Mouse (Mus musculus) heart, postnatal 0 days (tissue): Measurements from ENCODE around the gene Nutm2. TPM values are rescaled to one million over a fixed set of nuclear protein-coding genes. Genes with fewer than 3 reads are reported as not detected.
"Not testable (repeated sequence)": the region's sequence is repeated elsewhere in the genome, so short reads cannot be mapped to it uniquely, and the experiment has no call there.

Experiments
- ATAC-seq: fragments of 200-750 bp; cut with Nextera tagmentation; 2 replicates; pipeline ENCODE4 v1.8.0; 2017; ENCODE audit warnings: low read depth, moderate number of reproducible peaks, moderate library complexity; ENCODE audit not compliant: insufficient read depth
- DNase-seq: peaks from one replicate; pipeline ENCODE4 v3.0.0-alpha.2; 2016; ENCODE audit warnings: low spot score
- H3K27ac ChIP-seq: fragments of 300-500 bp; sonication (generic); 2 replicates; pipeline ENCODE4 v1.5.1; 2014; ENCODE audit warnings: low read depth, mild to moderate bottlenecking
- H3K27me3 ChIP-seq: fragments of 300-500 bp; sonication (generic); 2 replicates; pipeline ENCODE4 v1.6.1; 2014; ENCODE audit warnings: low read length, mixed read lengths; ENCODE audit not compliant: control insufficient read depth, insufficient read depth
- H3K36me3 ChIP-seq: fragments of 300-500 bp; sonication (generic); replicated peaks from 2 replicates; pipeline ENCODE4 v1.6.1; 2014; ENCODE audit warnings: low read length, mixed read lengths; ENCODE audit not compliant: control insufficient read depth, insufficient read depth
- H3K4me1 ChIP-seq: fragments of 300-500 bp; sonication (generic); 2 replicates; pipeline ENCODE4 v1.6.1; 2014; ENCODE audit warnings: antibody characterized with exemption; ENCODE audit not compliant: control insufficient read depth, insufficient read depth
- H3K4me2 ChIP-seq: fragments of 300-500 bp; sonication (generic); 2 replicates; pipeline ENCODE4 v1.6.1; 2014; ENCODE audit warnings: low read depth, mild to moderate bottlenecking, low read length, moderate library complexity
- H3K4me3 ChIP-seq: fragments of 300-500 bp; sonication (generic); 2 replicates; pipeline ENCODE4 v1.5.1; 2014; ENCODE audit warnings: low read depth, low read length
- H3K9ac ChIP-seq: fragments of 300-500 bp; sonication (generic); replicated peaks from 2 replicates; pipeline ENCODE4 v1.6.1; 2014; ENCODE audit warnings: low read depth, low read length, mixed read lengths
- H3K9me3 ChIP-seq: fragments of 300-500 bp; sonication (generic); replicated peaks from 2 replicates; pipeline ENCODE4 v1.6.1; 2016; ENCODE audit warnings: low read length; ENCODE audit not compliant: control insufficient read depth
- CTCF ChIP-seq: IDR thresholded peaks from 2 replicates; pipeline ENCODE4 v1.5.1; 2016; ENCODE audit warnings: antibody characterized with exemption, control low read depth, low read depth
- EP300 ChIP-seq: IDR thresholded peaks from 2 replicates; pipeline ENCODE4 v1.6.1; 2016; ENCODE audit warnings: antibody characterized with exemption, low read depth
- WGBS: fragments of 180-500 bp; shearing (Covaris S2); extraction: QIAGEN DNeasy Blood & Tissue Kit; methylation state at CpG from one replicate; pipeline ENCODE4 v1.1.7; 2014; 5-methylcytosine and 5-hydroxymethylcytosine counted together
- polyA plus RNA-seq: library from polyadenylated mRNA; unstranded; fragments of >200 nt; fragmentation: Nextera tagmentation; extraction: Ambion mirVana; gene quantifications from 2 replicates; pipeline ENCODE4 v1.2.1, GENCODE M21; 2015
- total RNA-seq: library from RNA; depleted of rRNA; stranded (reverse); fragments of >200 nt; gene quantifications from 2 replicates; pipeline ENCODE4 v1.2.3, GENCODE M21; 2014; ENCODE audit warnings: low replicate concordance; rRNA removed

Nutm2 gene
- total and polyA plus RNA-seq, 2 experiments from 2014 or later = not detected

DNA sequence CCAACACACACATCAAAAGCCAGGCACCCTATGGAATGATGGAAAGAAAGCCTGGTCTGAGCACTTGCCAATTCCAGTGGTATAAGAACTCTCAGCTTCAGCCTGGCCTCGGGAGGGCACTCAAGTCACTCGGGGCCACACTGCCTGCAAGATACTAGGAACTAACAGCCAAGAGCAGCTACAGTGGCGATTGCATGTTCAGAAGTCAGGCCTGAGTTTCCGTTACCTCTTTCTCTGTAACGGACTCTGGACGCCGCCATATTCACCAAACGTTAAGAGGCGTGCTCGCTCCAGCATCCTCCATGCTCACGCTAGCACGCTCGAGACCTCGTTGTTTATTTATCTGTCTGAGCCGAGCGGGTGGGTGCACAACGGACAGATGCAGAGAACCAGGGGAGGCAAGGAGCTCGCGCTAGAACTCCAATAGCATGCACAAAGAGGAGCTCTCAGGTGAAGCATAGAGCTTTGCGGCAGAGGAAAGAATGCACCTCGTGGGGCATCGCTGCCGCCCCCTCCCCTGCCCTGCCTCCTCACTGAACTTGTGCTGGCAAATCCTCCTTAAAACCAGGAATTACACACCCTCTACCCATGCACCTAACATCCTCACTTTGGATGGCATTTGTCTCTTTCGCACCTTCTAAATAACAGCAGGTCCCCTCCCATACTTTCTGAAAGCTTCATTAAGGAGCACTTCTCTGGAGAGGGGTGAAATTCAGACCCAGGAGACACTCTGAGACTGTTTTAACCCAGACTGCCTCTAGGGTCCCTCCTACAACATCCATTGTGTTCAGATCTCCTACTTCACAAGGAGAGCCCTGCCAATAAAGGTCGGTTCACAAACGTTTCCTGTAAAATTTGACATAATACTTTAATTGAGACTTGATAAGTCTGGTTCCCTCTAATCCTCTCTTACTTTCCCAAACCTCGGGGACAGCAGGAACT lies 2.2 kb upstream of the Nutm2 start:
- Histone ChIP-seq H3K4me3 (peak overlapping the region; percentile 15; the same call in 1 of the 2 replicates), H3K27me3 (no peaks in the 10 kb centered on the region), H3K4me2 (peak overlapping the region; percentile 43), H3K9me3 (no peaks in the 10 kb centered on the region), H3K27ac (no peak overlapping the region), H3K36me3 (no peaks in the 10 kb centered on the region), H3K4me1 (no peaks in the 10 kb centered on the region), H3K9ac (no peak overlapping the region)
- WGBS = 28% methylated on average over 27 of the region's 27 CpGs
- no peak for ATAC-seq
- no peak for DNase-seq
- TF ChIP-seq CTCF = no peak
- TF ChIP-seq EP300 = no peak

GRCm38 (mm10) chr13:50488510-50488909 lies 21.4 kb downstream of the Nutm2 start:
- not testable (repeated sequence) for DNase-seq, H3K27me3 ChIP-seq, H3K4me1 ChIP-seq, H3K9me3 ChIP-seq, H3K4me2 ChIP-seq, H3K4me3 ChIP-seq, ATAC-seq, H3K36me3 ChIP-seq, H3K27ac ChIP-seq, H3K9ac ChIP-seq

DNA sequence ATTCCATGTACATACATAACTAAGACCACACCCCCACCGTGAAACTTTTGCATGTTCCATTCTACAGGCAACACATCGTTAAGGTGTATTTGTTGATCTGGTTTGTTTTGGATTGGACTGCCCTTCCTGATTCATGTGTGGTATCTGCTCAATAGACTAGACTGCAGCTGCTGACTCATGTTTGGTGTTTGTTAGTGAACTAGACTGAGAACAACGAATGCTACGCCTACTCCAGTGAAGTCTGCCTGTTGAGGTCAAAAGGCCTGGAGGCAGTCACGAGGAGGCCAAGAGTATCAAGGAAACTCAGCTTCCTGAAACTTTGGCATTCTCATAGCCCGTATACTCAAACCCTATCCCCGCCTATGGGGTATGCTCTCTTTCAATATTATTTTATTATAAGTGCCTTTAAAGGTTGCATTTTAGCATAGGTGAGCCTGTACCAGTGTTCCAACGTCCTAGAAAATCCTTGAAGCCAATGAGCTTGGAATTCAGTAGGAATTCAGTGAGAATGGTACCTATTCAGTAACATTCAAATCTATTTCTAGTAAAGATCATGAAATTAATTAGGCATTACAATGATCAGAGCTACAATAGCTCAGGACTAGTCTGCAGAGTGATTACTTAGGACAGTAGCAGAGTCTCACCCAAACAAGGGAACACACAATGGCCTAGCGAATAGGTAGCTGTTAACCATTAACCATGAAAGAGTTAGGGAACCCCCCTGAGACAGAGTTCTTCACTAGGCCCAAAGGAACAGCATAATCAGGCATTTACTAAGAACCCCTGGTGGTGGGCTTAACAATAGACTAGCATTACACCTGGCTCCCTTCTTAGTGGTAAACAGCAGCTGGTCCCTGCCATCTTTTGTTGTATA lies 43.6 kb downstream of the Nutm2 start:
- 69% methylated on average over 9 of the region's 9 CpGs for WGBS
- not testable (repeated sequence) for H3K36me3 ChIP-seq, H3K4me3 ChIP-seq, H3K4me2 ChIP-seq, H3K27me3 ChIP-seq, DNase-seq, H3K4me1 ChIP-seq, H3K9ac ChIP-seq, ATAC-seq, H3K9me3 ChIP-seq, H3K27ac ChIP-seq

Other genes with a start within 250 kb of the Nutm2 start
- not detected in 2 replicates for gene Gm906, start 217.0 kb upstream of the Nutm2 start, total RNA-seq
- gene Gm906, start 217.0 kb upstream of the Nutm2 start, polyA plus RNA-seq = not detected in 2 replicates
- 32.3 and 501 TPM in 2 replicates for gene Fbxw17, start 49.4 kb upstream of the Nutm2 start, total RNA-seq
- gene Fbxw17, start 49.4 kb upstream of the Nutm2 start, polyA plus RNA-seq = 10.5 and 12.7 TPM in 2 replicates
- not detected in 2 replicates for gene Gm47429, start 23.4 kb upstream of the Nutm2 start, total RNA-seq
- not detected in 2 replicates for gene Gm47429, start 23.4 kb upstream of the Nutm2 start, polyA plus RNA-seq
- gene Gm904, start 175.9 kb downstream of the Nutm2 start, total RNA-seq = not detected in 2 replicates
- not detected in 2 replicates for gene Gm904, start 175.9 kb downstream of the Nutm2 start, polyA plus RNA-seq
- not detected in 2 replicates for gene Gm8765, start 231.0 kb downstream of the Nutm2 start, total RNA-seq
- not detected in 2 replicates for gene Gm8765, start 231.0 kb downstream of the Nutm2 start, polyA plus RNA-seq